Mouse (Mus musculus): ENCODE data around the gene Ostm1. TPM values are rescaled to one million over a fixed set of nuclear protein-coding genes. Genes with fewer than 3 reads are reported as not detected.

The Ostm1 gene
- polyA plus RNA-seq, 1 experiment from 2014 or later: 13.8 TPM

- WGBS: 68% methylated on average over 2 of the region's 2 CpGs
- H3K27ac ChIP-seq: no peak overlapping the region
- no peaks in the 10 kb centered on the region for H3K36me3 ChIP-seq
- no peak overlapping the region for H3K4me3 ChIP-seq
- no peaks in the 10 kb centered on the region for H3K27me3 ChIP-seq
- H3K4me2 ChIP-seq: no peak overlapping the region
- no peak overlapping the region for H3K9ac ChIP-seq
- H3K9me3 ChIP-seq: no peaks in the 10 kb centered on the region
- ATAC-seq (ENCODE audit: borderline replicate concordance, extremely low read depth, low FRiP score, low TSS enrichment): no peak
- no peaks in the 10 kb centered on the region for H3K4me1 ChIP-seq
Measured at GRCm38 (mm10) chr10:42693482-42693881, 109.9 kb downstream of the Ostm1 start.

- H3K36me3 ChIP-seq: no peaks in the 10 kb centered on the region
- no peak overlapping the region for H3K27ac ChIP-seq
- no peak overlapping the region for H3K4me3 ChIP-seq
- H3K27me3 ChIP-seq: no peaks in the 10 kb centered on the region
- no peak overlapping the region for H3K4me2 ChIP-seq
- no peaks in the 10 kb centered on the region for H3K4me1 ChIP-seq
- H3K9me3 ChIP-seq: no peaks in the 10 kb centered on the region
- H3K9ac ChIP-seq: no peak overlapping the region
- WGBS: 91% methylated on average over 13 of the region's 13 CpGs
- ATAC-seq (ENCODE audit: borderline replicate concordance, extremely low read depth, low FRiP score, low TSS enrichment): no peak
Measured at GRCm38 (mm10) chr10:42696361-42696760, 112.7 kb downstream of the Ostm1 start.

- no peak for ATAC-seq (ENCODE audit: borderline replicate concordance, extremely low read depth, low FRiP score, low TSS enrichment)
- H3K9me3 ChIP-seq: no peaks in the 10 kb centered on the region
- WGBS: 24% methylated on average over 8 of the region's 8 CpGs
- no peaks in the 10 kb centered on the region for H3K27me3 ChIP-seq
- H3K36me3 ChIP-seq: no peaks in the 10 kb centered on the region
- no peak overlapping the region for H3K27ac ChIP-seq
- no peak overlapping the region for H3K4me3 ChIP-seq
- no peak overlapping the region for H3K4me2 ChIP-seq
- no peaks in the 10 kb centered on the region for H3K4me1 ChIP-seq
- no peak overlapping the region for H3K9ac ChIP-seq
Measured at GRCm38 (mm10) chr10:42697007-42697406, 113.4 kb downstream of the Ostm1 start.

- WGBS: 75% methylated on average over 9 of the region's 9 CpGs
- no peak for ATAC-seq (ENCODE audit: borderline replicate concordance, extremely low read depth, low FRiP score, low TSS enrichment)
- no peak overlapping the region for H3K27ac ChIP-seq
- H3K27me3 ChIP-seq: no peaks in the 10 kb centered on the region
- no peaks in the 10 kb centered on the region for H3K9me3 ChIP-seq
- H3K4me1 ChIP-seq: no peaks in the 10 kb centered on the region
- no peak overlapping the region for H3K4me2 ChIP-seq
- H3K4me3 ChIP-seq: no peak overlapping the region
- no peaks in the 10 kb centered on the region for H3K36me3 ChIP-seq
- H3K9ac ChIP-seq: no peak overlapping the region
Measured at GRCm38 (mm10) chr10:42698375-42698774, 114.8 kb downstream of the Ostm1 start.

- no peaks in the 10 kb centered on the region for H3K9me3 ChIP-seq
- ATAC-seq (ENCODE audit: borderline replicate concordance, extremely low read depth, low FRiP score, low TSS enrichment): no peak
- H3K9ac ChIP-seq: no peak overlapping the region
- no peak overlapping the region for H3K4me3 ChIP-seq
- no peaks in the 10 kb centered on the region for H3K27me3 ChIP-seq
- no peaks in the 10 kb centered on the region for H3K36me3 ChIP-seq
- no peaks in the 10 kb centered on the region for H3K4me1 ChIP-seq
- H3K27ac ChIP-seq: no peak overlapping the region
- H3K4me2 ChIP-seq: no peak overlapping the region
- WGBS: 83% methylated on average over 8 of the region's 8 CpGs
Measured at GRCm38 (mm10) chr10:42698994-42699393, 115.4 kb downstream of the Ostm1 start.

GRCm38 (mm10) chr10:42702111-42702510 is 118.5 kb downstream of the Ostm1 start:
- no peak overlapping the region for H3K4me3 ChIP-seq
- 58% methylated on average over 2 of the region's 2 CpGs for WGBS
- H3K9ac ChIP-seq: no peak overlapping the region
- no peak overlapping the region for H3K27ac ChIP-seq
- H3K36me3 ChIP-seq: no peaks in the 10 kb centered on the region
- no peaks in the 10 kb centered on the region for H3K9me3 ChIP-seq
- ATAC-seq (ENCODE audit: borderline replicate concordance, extremely low read depth, low FRiP score, low TSS enrichment): no peak
- H3K4me2 ChIP-seq: no peak overlapping the region
- no peaks in the 10 kb centered on the region for H3K4me1 ChIP-seq
- H3K27me3 ChIP-seq: no peaks in the 10 kb centered on the region

DNA sequence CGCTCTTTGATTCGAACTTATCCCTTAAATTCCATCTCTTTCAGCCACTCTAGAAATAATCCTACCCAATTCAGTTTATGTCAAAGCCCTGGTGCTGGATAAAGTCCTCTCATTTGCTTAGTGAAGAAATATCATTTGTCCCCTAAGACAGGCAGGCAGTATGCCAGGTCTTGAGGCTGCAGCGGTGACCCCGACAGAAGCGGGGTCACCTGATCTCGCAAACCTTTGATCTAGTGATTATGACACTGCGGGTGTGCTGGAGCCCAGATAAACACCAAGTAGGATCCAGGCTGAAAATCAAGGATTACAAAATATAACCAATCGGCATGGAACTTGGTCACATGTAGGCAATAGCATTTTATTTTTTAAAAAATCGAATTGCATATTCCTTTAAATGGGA is 131.1 kb downstream of the Ostm1 start:
- H3K9me3 ChIP-seq: no peaks in the 10 kb centered on the region
- 9% methylated on average over 9 of the region's 9 CpGs for WGBS
- H3K27me3 ChIP-seq: no peaks in the 10 kb centered on the region; the same call in 1 of the 2 replicates
- peak overlapping the region; percentile 52 for H3K4me2 ChIP-seq
- H3K36me3 ChIP-seq: no peaks in the 10 kb centered on the region
- H3K4me1 ChIP-seq: peaks cover 7% of the 10 kb centered on the region; the same call in 1 of the 2 replicates
- no peak overlapping the region for H3K4me3 ChIP-seq
- no peak overlapping the region for H3K9ac ChIP-seq
- no peak overlapping the region for H3K27ac ChIP-seq
- ATAC-seq (ENCODE audit: borderline replicate concordance, extremely low read depth, low FRiP score, low TSS enrichment): no peak

- Histone ChIP-seq H3K27me3 (no peaks in the 10 kb centered on the region; the same call in 1 of the 2 replicates), H3K27ac (no peak overlapping the region), H3K4me2 (peak overlapping the region; percentile 52), H3K36me3 (no peaks in the 10 kb centered on the region), H3K4me3 (peak overlapping the region; percentile 18), H3K9me3 (no peaks in the 10 kb centered on the region), H3K4me1 (peaks cover 7% of the 10 kb centered on the region; the same call in 1 of the 2 replicates), H3K9ac (no peak overlapping the region)
- no peak for ATAC-seq (ENCODE audit: borderline replicate concordance, extremely low read depth, low FRiP score, low TSS enrichment)
- 13% methylated on average over 19 of the region's 19 CpGs for WGBS
Measured at GRCm38 (mm10) chr10:42715366-42716035, 131.9 kb downstream of the Ostm1 start.

DNA sequence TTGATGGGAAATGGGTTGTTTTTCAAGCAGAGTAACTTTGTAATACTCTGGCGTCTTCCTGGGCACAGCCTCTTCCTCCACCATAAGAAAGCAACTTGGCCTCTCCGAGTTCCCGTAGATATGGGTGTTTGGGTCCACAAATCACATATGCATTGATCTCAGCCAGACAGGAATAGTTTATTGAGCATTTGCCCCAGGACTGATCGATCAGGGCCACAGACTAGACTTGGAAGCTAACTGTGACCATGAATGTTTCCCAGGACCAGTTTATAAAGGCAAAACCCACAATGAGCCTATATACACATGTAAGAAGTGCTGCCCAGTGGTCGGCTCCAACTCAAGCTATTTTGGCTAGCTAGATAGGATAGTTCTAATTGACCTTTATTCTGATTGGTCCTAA is 138.5 kb downstream of the Ostm1 start:
- H3K4me3 ChIP-seq: no peak overlapping the region
- no peak overlapping the region for H3K4me2 ChIP-seq
- H3K9me3 ChIP-seq: no peaks in the 10 kb centered on the region
- no peak overlapping the region for H3K9ac ChIP-seq
- H3K27ac ChIP-seq: no peak overlapping the region
- WGBS: 92% methylated on average over 5 of the region's 5 CpGs
- no peaks in the 10 kb centered on the region for H3K27me3 ChIP-seq
- no peaks in the 10 kb centered on the region for H3K4me1 ChIP-seq
- ATAC-seq (ENCODE audit: borderline replicate concordance, extremely low read depth, low FRiP score, low TSS enrichment): no peak
- H3K36me3 ChIP-seq: no peaks in the 10 kb centered on the region

- H3K4me1 ChIP-seq: no peaks in the 10 kb centered on the region
- no peak overlapping the region for H3K4me2 ChIP-seq
- no peaks in the 10 kb centered on the region for H3K9me3 ChIP-seq
- ATAC-seq (ENCODE audit: borderline replicate concordance, extremely low read depth, low FRiP score, low TSS enrichment): no peak
- H3K9ac ChIP-seq: no peak overlapping the region
- no peaks in the 10 kb centered on the region for H3K27me3 ChIP-seq
- 80% methylated on average over 13 of the region's 13 CpGs for WGBS
- no peak overlapping the region for H3K4me3 ChIP-seq
- H3K27ac ChIP-seq: no peak overlapping the region
- no peaks in the 10 kb centered on the region for H3K36me3 ChIP-seq
Measured at GRCm38 (mm10) chr10:42723275-42724232, 139.9 kb downstream of the Ostm1 start.

DNA sequence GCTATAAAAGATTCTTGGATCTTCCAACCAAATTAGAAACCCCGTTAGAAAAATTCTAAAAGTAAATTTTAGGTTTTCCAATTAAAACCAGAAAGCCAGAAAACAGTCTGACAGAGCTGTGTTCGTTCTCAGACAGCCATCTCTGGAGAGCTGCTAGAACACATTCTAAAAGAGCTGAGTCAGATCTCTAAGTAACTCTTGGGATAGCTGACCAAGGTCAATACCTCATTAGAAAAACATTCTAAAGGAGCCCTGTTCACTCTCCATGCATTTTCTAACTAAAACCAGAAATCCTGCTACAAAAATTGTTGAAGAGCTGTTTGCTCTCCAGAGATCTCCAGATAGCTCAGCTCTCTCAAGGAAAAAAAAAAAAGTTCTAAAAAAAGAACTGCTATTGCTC is 146.0 kb downstream of the Ostm1 start:
- Histone ChIP-seq H3K36me3 (no peaks in the 10 kb centered on the region), H3K9me3 (no peaks in the 10 kb centered on the region), H3K4me1 (no peaks in the 10 kb centered on the region), H3K4me3 (no peak overlapping the region), H3K9ac (no peak overlapping the region), H3K27ac (no peak overlapping the region), H3K4me2 (no peak overlapping the region), H3K27me3 (no peaks in the 10 kb centered on the region)
- ATAC-seq (ENCODE audit: borderline replicate concordance, extremely low read depth, low FRiP score, low TSS enrichment): no peak
- 62% methylated on average over 2 of the region's 2 CpGs for WGBS

- no peak overlapping the region for H3K27ac ChIP-seq
- H3K27me3 ChIP-seq: no peaks in the 10 kb centered on the region
- H3K4me1 ChIP-seq: no peaks in the 10 kb centered on the region
- H3K36me3 ChIP-seq: no peaks in the 10 kb centered on the region
- no peak for ATAC-seq (ENCODE audit: borderline replicate concordance, extremely low read depth, low FRiP score, low TSS enrichment)
- H3K9ac ChIP-seq: no peak overlapping the region
- H3K4me2 ChIP-seq: no peak overlapping the region
- H3K9me3 ChIP-seq: no peaks in the 10 kb centered on the region
- WGBS: 53% methylated on average over 5 of the region's 5 CpGs
- no peak overlapping the region for H3K4me3 ChIP-seq
Measured at GRCm38 (mm10) chr10:42734546-42735060, 151.0 kb downstream of the Ostm1 start.

Data from lung, embryonic 15.5 days (tissue).